Mouse (Mus musculus): Measurements from ENCODE around the gene Kifc1. TPM values are rescaled to one million over a fixed set of nuclear protein-coding genes. Genes with fewer than 3 reads are reported as not detected.

Gene Kifc1
- under 1 TPM; 0.23 to 0.33 TPM for total RNA-seq (2021)
- long read RNA-seq, experiment 1, partial matches to known transcripts: 0 of 1 reads
- long read RNA-seq, experiment 1, other reads (novel, unspliced or antisense): 0 of 1 reads
- long read RNA-seq, experiment 2: 0 reads

- TF ChIP-seq CTCF (IDR thresholded peaks at IDR 0.05): no peak; the same call in none of the 2 replicates
- intact Hi-C loops (cut with DNase I): no loop called here
- Histone ChIP-seq H3K4me3 (peak within 1 kb of the TSS; percentile 88), H3K27ac (peak within 1 kb of the TSS; percentile 73)
- DNase-seq: peak; percentile 99
Observed at GRCm38 (mm10) chr17:33890533-33891059, at the start of gene Kifc1. Gene Kifc1, minus strand, starts transcription at chr17:33890661.

GRCm38 (mm10) chr17:33938783-33939182 lies 48.3 kb upstream of the Kifc1 start:
- DNase-seq: no peak
- Histone ChIP-seq H3K27ac (no peak overlapping the region), H3K4me3 (no peak overlapping the region)
- intact Hi-C loops (cut with DNase I): no loop called here
- TF ChIP-seq CTCF (IDR thresholded peaks at IDR 0.05): no peak

GRCm38 (mm10) chr17:33936993-33937392 lies 46.5 kb upstream of the Kifc1 start:
- intact Hi-C loops (cut with DNase I): no loop called here
- Histone ChIP-seq H3K27ac (no peak overlapping the region), H3K4me3 (no peak overlapping the region)
- no peak for DNase-seq
- TF ChIP-seq CTCF (IDR thresholded peaks at IDR 0.05): no peak

- intact Hi-C loops (cut with DNase I): no loop called here
- no peak for TF ChIP-seq CTCF (IDR thresholded peaks at IDR 0.05)
- no peak for DNase-seq
- H3K27ac ChIP-seq: no peak overlapping the region
- H3K4me3 ChIP-seq: no peak overlapping the region
Observed at GRCm38 (mm10) chr17:33935422-33936055, 45.1 kb upstream of the Kifc1 start.

- Histone ChIP-seq H3K27ac (no peak overlapping the region), H3K4me3 (no peak overlapping the region)
- DNase-seq: no peak
- intact Hi-C loops (cut with DNase I): no loop called here
- TF ChIP-seq CTCF (IDR thresholded peaks at IDR 0.05): no peak
Observed at GRCm38 (mm10) chr17:33932970-33933369, 42.5 kb upstream of the Kifc1 start.

GRCm38 (mm10) chr17:33932448-33932847 lies 42.0 kb upstream of the Kifc1 start:
- no peak overlapping the region for H3K27ac ChIP-seq
- intact Hi-C loops (cut with DNase I): no loop called here

GRCm38 (mm10) chr17:33931947-33932346 lies 41.5 kb upstream of the Kifc1 start:
- Histone ChIP-seq H3K27ac (no peak overlapping the region), H3K4me3 (no peak overlapping the region)
- DNase-seq: no peak
- intact Hi-C loops (cut with DNase I): no loop called here
- no peak for TF ChIP-seq CTCF (IDR thresholded peaks at IDR 0.05)

More at GRCm38 (mm10) chr17:33932448-33932847, 42.0 kb upstream of the Kifc1 start:
- no peak for DNase-seq
- no peak for TF ChIP-seq CTCF (IDR thresholded peaks at IDR 0.05)
- H3K4me3 ChIP-seq: no peak overlapping the region

- TF ChIP-seq CTCF (IDR thresholded peaks at IDR 0.05): no peak
- Histone ChIP-seq H3K27ac (peak overlapping the region; percentile 94), H3K4me3 (peak overlapping the region; percentile 77)
- DNase-seq: no peak
- intact Hi-C loops (cut with DNase I): no loop called here
Observed at GRCm38 (mm10) chr17:33931159-33931866, 40.9 kb upstream of the Kifc1 start.

- no peak for TF ChIP-seq CTCF (IDR thresholded peaks at IDR 0.05)
- DNase-seq: peak; percentile 63
- peak overlapping the region; percentile 94 for H3K27ac ChIP-seq
- intact Hi-C loops (cut with DNase I): no loop called here
- H3K4me3 ChIP-seq: peak overlapping the region; percentile 77
Observed at GRCm38 (mm10) chr17:33930280-33931158, 40.1 kb upstream of the Kifc1 start.

- H3K4me3 ChIP-seq: peak within 1 kb of the TSS; percentile 77
- peak within 1 kb of the TSS; percentile 94 for H3K27ac ChIP-seq
- intact Hi-C loops (cut with DNase I): no loop called here
- TF ChIP-seq CTCF (IDR thresholded peaks at IDR 0.05): peak; percentile 44
- DNase-seq: peak; percentile 96
Observed at GRCm38 (mm10) chr17:33929371-33930279, 39.2 kb upstream of the Kifc1 start, which contains the start of gene Rgl2. Gene Rgl2, plus strand, starts transcription at chr17:33929543.

GRCm38 (mm10) chr17:33928251-33928947 lies 37.9 kb upstream of the Kifc1 start:
- intact Hi-C loops (cut with DNase I): no loop called here
- Histone ChIP-seq H3K27ac (peak overlapping the region; percentile 94), H3K4me3 (peak overlapping the region; percentile 77)
- DNase-seq: no peak
- TF ChIP-seq CTCF (IDR thresholded peaks at IDR 0.05): no peak
